Mouse (Mus musculus): ENCODE results near the gene Slc6a17. TPM values are rescaled to one million over a fixed set of nuclear protein-coding genes. Genes with fewer than 3 reads are reported as not detected.

Slc6a17 gene
- not detected in 2 replicates for total RNA-seq (2023)

DNA sequence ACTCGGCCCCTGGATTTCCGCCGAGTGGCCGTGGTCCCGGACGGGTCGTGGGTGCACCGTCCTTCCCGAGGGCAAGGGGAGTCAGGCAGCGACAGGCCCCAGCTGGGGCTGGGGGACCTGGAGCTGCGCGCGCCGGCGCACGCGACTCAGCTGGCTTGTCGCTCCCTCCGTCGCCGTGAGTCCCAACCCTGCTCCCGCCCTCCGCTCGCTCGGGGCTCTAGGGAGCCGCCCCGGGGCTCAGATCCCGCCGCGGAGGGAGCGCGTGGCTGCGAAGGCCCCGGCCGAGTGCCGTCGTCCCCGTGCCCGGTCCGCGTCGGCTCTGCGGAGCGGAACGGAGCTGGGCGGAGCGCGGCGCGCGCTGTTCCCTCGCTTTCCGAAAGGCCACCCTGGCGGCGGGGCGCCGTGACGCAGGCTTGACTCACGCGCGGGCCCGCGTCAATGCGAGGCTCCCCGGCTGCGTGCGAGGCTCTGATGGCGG, at the start of gene Slc6a17:
Gene Slc6a17, minus strand, starts transcription at position 388 of the 478 bp plus-strand sequence.

DNA sequence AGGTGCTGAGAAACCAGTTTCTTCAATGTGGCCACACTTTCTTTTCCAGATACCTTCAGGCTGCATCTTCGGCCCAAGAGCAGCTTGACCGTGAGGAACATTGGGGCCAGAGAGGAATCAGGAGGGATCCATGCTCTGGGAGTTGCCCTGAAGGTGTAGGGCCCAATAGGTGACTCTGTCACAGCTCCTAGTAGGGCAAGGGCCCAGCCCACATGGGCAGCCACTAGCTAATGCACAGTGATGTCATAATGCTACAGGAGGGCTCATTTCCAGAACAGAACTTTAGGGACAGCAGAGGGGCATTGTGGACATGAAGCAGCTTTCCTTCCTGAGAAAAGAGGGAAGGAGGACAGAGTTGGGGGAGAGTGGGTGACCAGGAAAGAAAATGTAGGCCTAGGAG, 37.0 kb upstream of the Slc6a17 start, which contains the start of gene Ubl4b:
Gene Ubl4b, minus strand, starts transcription at position 232 of the 400 bp plus-strand sequence.

DNA sequence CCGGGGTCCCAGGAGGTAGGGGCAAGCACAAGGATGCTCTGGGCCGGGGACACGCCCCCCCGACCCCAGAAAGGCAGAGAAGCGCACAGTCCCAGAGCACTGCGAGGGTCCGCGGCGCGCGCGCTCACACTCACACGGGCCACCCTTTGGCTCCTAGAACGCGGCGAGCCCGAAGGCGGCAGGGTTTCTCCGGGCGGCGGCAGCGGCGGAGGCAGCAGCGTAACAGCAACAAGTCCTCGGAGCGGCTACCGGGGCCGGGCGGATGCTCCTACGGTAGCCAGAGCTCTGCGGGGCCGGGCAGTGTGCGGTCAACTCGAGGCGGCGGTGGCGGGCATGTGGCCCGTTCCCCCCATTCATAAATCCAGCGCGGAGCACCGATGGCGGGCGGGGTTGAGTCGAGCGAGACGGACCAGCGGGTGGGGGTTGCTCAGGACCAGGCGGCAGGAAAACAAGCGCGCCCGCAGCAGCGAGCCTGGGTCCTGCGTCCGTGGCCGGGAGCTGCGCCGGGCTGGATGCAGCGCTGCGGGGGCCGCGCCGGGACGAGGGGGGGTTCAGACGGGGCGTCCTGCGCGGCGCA, 58.5 kb downstream of the Slc6a17 start, which contains the start of gene Kcnc4:
Gene Kcnc4, minus strand, starts transcription at position 357 of the 577 bp plus-strand sequence.

Other genes starting within 250 kb of the Slc6a17 start
- gene Lamtor5, start 239.2 kb downstream of the Slc6a17 start, total RNA-seq (2023), result 33.0 and 42.9 TPM in 2 replicates
- gene Slc16a4, start 226.8 kb downstream of the Slc6a17 start, total RNA-seq (2023), result 0.16 TPM in 1 of 2 replicates, not detected in the other
- gene Rbm15, start 184.3 kb downstream of the Slc6a17 start, total RNA-seq (2023), result 37.1 and 54.2 TPM in 2 replicates
- not detected in 2 replicates for gene Kcnc4, start 58.5 kb downstream of the Slc6a17 start, total RNA-seq (2023)
- not detected in 2 replicates for gene Ubl4b, start 37.1 kb upstream of the Slc6a17 start, total RNA-seq (2023)
- not detected in 2 replicates for gene Alx3, start 77.0 kb upstream of the Slc6a17 start, total RNA-seq (2023)
- not detected in 2 replicates for gene Gm10961, start 113.3 kb upstream of the Slc6a17 start, total RNA-seq (2023)
- 49.5 and 70.2 TPM in 2 replicates for gene Strip1, start 113.7 kb upstream of the Slc6a17 start, total RNA-seq (2023)
- gene Ahcyl1, start 178.5 kb upstream of the Slc6a17 start, total RNA-seq (2023), result 32.0 and 38.2 TPM in 2 replicates
- gene Csf1, start 242.5 kb upstream of the Slc6a17 start, total RNA-seq (2023), result 59.2 and 73.5 TPM in 2 replicates